Mouse (Mus musculus): ENCODE results near the gene Gna12. TPM values are rescaled to one million over a fixed set of nuclear protein-coding genes. Genes with fewer than 3 reads are reported as not detected.

Gna12 gene
- polyA plus RNA-seq, 1 experiment from 2014 or later: 17.2 TPM

- no peak overlapping the region for H3K27ac ChIP-seq (ENCODE audit: low read depth, low read length)
Measured at GRCm38 (mm10) chr5:140789561-140789960, 40.7 kb downstream of the Gna12 start.

GRCm38 (mm10) chr5:140785240-140785872 lies 44.9 kb downstream of the Gna12 start:
- no peaks in the 10 kb centered on the region for H3K27me3 ChIP-seq (ENCODE audit: control insufficient read depth, insufficient read depth, low read length)
- H3K9ac ChIP-seq (ENCODE audit: low read depth, low read length): no peak overlapping the region
- DNase-seq (ENCODE audit: low spot score) (no peak), ATAC-seq (ENCODE audit: low FRiP score) (no peak)
- H3K9me3 ChIP-seq (ENCODE audit: control insufficient read depth, low read length): no peaks in the 10 kb centered on the region
- no peak overlapping the region for H3K4me3 ChIP-seq (ENCODE audit: low read depth, low read length)
- H3K36me3 ChIP-seq (ENCODE audit: control insufficient read depth, insufficient read depth, low read length): 0 out of 2 replicates have a peak, but pooled peaks cover 5% of the 10 kb centered on the region
- H3K4me2 ChIP-seq (replicated peaks; ENCODE audit: low read depth, low read length): no peak overlapping the region
- H3K4me1 ChIP-seq (replicated peaks; ENCODE audit: control insufficient read depth, insufficient read depth, low read length): no peaks in the 10 kb centered on the region
- WGBS: 90% methylated on average over 13 of the region's 13 CpGs
- H3K27ac ChIP-seq (ENCODE audit: low read depth, low read length): no peak overlapping the region

More at GRCm38 (mm10) chr5:140789561-140789960, 40.7 kb downstream of the Gna12 start:
- ATAC-seq (ENCODE audit: low FRiP score) (no peak), DNase-seq (ENCODE audit: low spot score) (no peak)
- no peaks in the 10 kb centered on the region for H3K36me3 ChIP-seq (ENCODE audit: control insufficient read depth, insufficient read depth, low read length)
- no peaks in the 10 kb centered on the region for H3K27me3 ChIP-seq (ENCODE audit: control insufficient read depth, insufficient read depth, low read length)
- H3K9ac ChIP-seq (ENCODE audit: low read depth, low read length): no peak overlapping the region
- no peaks in the 10 kb centered on the region for H3K9me3 ChIP-seq (ENCODE audit: control insufficient read depth, low read length)
- 0 out of 2 replicates have a peak, but pooled peaks cover 2% of the 10 kb centered on the region for H3K4me1 ChIP-seq (replicated peaks; ENCODE audit: control insufficient read depth, insufficient read depth, low read length)
- H3K4me3 ChIP-seq (ENCODE audit: low read depth, low read length): no peak overlapping the region
- no peak overlapping the region for H3K4me2 ChIP-seq (replicated peaks; ENCODE audit: low read depth, low read length)

- 0 out of 2 replicates have a peak, but pooled peaks cover 5% of the 10 kb centered on the region for H3K36me3 ChIP-seq (ENCODE audit: control insufficient read depth, insufficient read depth, low read length)
- ATAC-seq (ENCODE audit: low FRiP score) (no peak), DNase-seq (ENCODE audit: low spot score) (no peak)
- no peak overlapping the region for H3K4me2 ChIP-seq (replicated peaks; ENCODE audit: low read depth, low read length)
- no peak overlapping the region for H3K9ac ChIP-seq (ENCODE audit: low read depth, low read length)
- no peaks in the 10 kb centered on the region for H3K9me3 ChIP-seq (ENCODE audit: control insufficient read depth, low read length)
- no peak overlapping the region for H3K27ac ChIP-seq (ENCODE audit: low read depth, low read length)
- WGBS: 92% methylated on average over 6 of the region's 6 CpGs
- no peaks in the 10 kb centered on the region for H3K4me1 ChIP-seq (replicated peaks; ENCODE audit: control insufficient read depth, insufficient read depth, low read length)
- no peaks in the 10 kb centered on the region for H3K27me3 ChIP-seq (ENCODE audit: control insufficient read depth, insufficient read depth, low read length)
- no peak overlapping the region for H3K4me3 ChIP-seq (ENCODE audit: low read depth, low read length)
Measured at GRCm38 (mm10) chr5:140784288-140784687, 45.9 kb downstream of the Gna12 start.

GRCm38 (mm10) chr5:140783577-140783976 lies 46.7 kb downstream of the Gna12 start:
- 0 out of 2 replicates have a peak, but pooled peaks cover 5% of the 10 kb centered on the region for H3K36me3 ChIP-seq (ENCODE audit: control insufficient read depth, insufficient read depth, low read length)
- WGBS: 98% methylated on average over 4 of the region's 4 CpGs
- ATAC-seq (ENCODE audit: low FRiP score): no peak

GRCm38 (mm10) chr5:140781886-140782572 lies 48.2 kb downstream of the Gna12 start:
- WGBS: 89% methylated on average over 8 of the region's 8 CpGs
- no peaks in the 10 kb centered on the region for H3K27me3 ChIP-seq (ENCODE audit: control insufficient read depth, insufficient read depth, low read length)

More at GRCm38 (mm10) chr5:140783577-140783976, 46.7 kb downstream of the Gna12 start:
- H3K4me1 ChIP-seq (replicated peaks; ENCODE audit: control insufficient read depth, insufficient read depth, low read length): no peaks in the 10 kb centered on the region
- no peak overlapping the region for H3K27ac ChIP-seq (ENCODE audit: low read depth, low read length)
- H3K4me3 ChIP-seq (ENCODE audit: low read depth, low read length): no peak overlapping the region
- no peaks in the 10 kb centered on the region for H3K27me3 ChIP-seq (ENCODE audit: control insufficient read depth, insufficient read depth, low read length)
- H3K9ac ChIP-seq (ENCODE audit: low read depth, low read length): no peak overlapping the region
- H3K4me2 ChIP-seq (replicated peaks; ENCODE audit: low read depth, low read length): no peak overlapping the region
- no peak for DNase-seq (ENCODE audit: low spot score)
- no peaks in the 10 kb centered on the region for H3K9me3 ChIP-seq (ENCODE audit: control insufficient read depth, low read length)

GRCm38 (mm10) chr5:140781122-140781521 lies 49.1 kb downstream of the Gna12 start:
- 0 out of 2 replicates have a peak, but pooled peaks cover 5% of the 10 kb centered on the region for H3K36me3 ChIP-seq (ENCODE audit: control insufficient read depth, insufficient read depth, low read length)
- no peak overlapping the region for H3K4me2 ChIP-seq (replicated peaks; ENCODE audit: low read depth, low read length)
- H3K27me3 ChIP-seq (ENCODE audit: control insufficient read depth, insufficient read depth, low read length): no peaks in the 10 kb centered on the region
- ATAC-seq (ENCODE audit: low FRiP score) (no peak), DNase-seq (ENCODE audit: low spot score) (no peak)
- no peak overlapping the region for H3K4me3 ChIP-seq (ENCODE audit: low read depth, low read length)
- no peak overlapping the region for H3K27ac ChIP-seq (ENCODE audit: low read depth, low read length)
- H3K9ac ChIP-seq (ENCODE audit: low read depth, low read length): no peak overlapping the region
- no peaks in the 10 kb centered on the region for H3K4me1 ChIP-seq (replicated peaks; ENCODE audit: control insufficient read depth, insufficient read depth, low read length)
- H3K9me3 ChIP-seq (ENCODE audit: control insufficient read depth, low read length): no peaks in the 10 kb centered on the region
- WGBS: 92% methylated on average over 5 of the region's 5 CpGs

More at GRCm38 (mm10) chr5:140781886-140782572, 48.2 kb downstream of the Gna12 start:
- Histone ChIP-seq H3K9me3 (ENCODE audit: control insufficient read depth, low read length) (no peaks in the 10 kb centered on the region), H3K27ac (ENCODE audit: low read depth, low read length) (no peak overlapping the region), H3K4me3 (ENCODE audit: low read depth, low read length) (no peak overlapping the region), H3K4me1 (replicated peaks; ENCODE audit: control insufficient read depth, insufficient read depth, low read length) (no peaks in the 10 kb centered on the region), H3K4me2 (replicated peaks; ENCODE audit: low read depth, low read length) (no peak overlapping the region), H3K36me3 (ENCODE audit: control insufficient read depth, insufficient read depth, low read length) (0 out of 2 replicates have a peak, but pooled peaks cover 5% of the 10 kb centered on the region), H3K9ac (ENCODE audit: low read depth, low read length) (no peak overlapping the region)
- DNase-seq (ENCODE audit: low spot score) (no peak), ATAC-seq (ENCODE audit: low FRiP score) (no peak)

- no peaks in the 10 kb centered on the region for H3K9me3 ChIP-seq (ENCODE audit: control insufficient read depth, low read length)
- H3K36me3 ChIP-seq (ENCODE audit: control insufficient read depth, insufficient read depth, low read length): no peaks in the 10 kb centered on the region
- 85% methylated on average over 9 of the region's 9 CpGs for WGBS
- no peaks in the 10 kb centered on the region for H3K4me1 ChIP-seq (replicated peaks; ENCODE audit: control insufficient read depth, insufficient read depth, low read length)
- no peak overlapping the region for H3K4me3 ChIP-seq (ENCODE audit: low read depth, low read length)
- no peak overlapping the region for H3K9ac ChIP-seq (ENCODE audit: low read depth, low read length)
- no peak overlapping the region for H3K4me2 ChIP-seq (replicated peaks; ENCODE audit: low read depth, low read length)
- DNase-seq (ENCODE audit: low spot score) (no peak), ATAC-seq (ENCODE audit: low FRiP score) (no peak)
- H3K27ac ChIP-seq (ENCODE audit: low read depth, low read length): no peak overlapping the region
- H3K27me3 ChIP-seq (ENCODE audit: control insufficient read depth, insufficient read depth, low read length): no peaks in the 10 kb centered on the region
Measured at GRCm38 (mm10) chr5:140776968-140777367, 53.3 kb downstream of the Gna12 start.

- ATAC-seq (ENCODE audit: low FRiP score): no peak
- no peak overlapping the region for H3K9ac ChIP-seq (ENCODE audit: low read depth, low read length)
- 0 out of 2 replicates have a peak, but pooled peaks cover 2% of the 10 kb centered on the region for H3K4me1 ChIP-seq (replicated peaks; ENCODE audit: control insufficient read depth, insufficient read depth, low read length)
- H3K4me2 ChIP-seq (replicated peaks; ENCODE audit: low read depth, low read length): no peak overlapping the region
- no peaks in the 10 kb centered on the region for H3K36me3 ChIP-seq (ENCODE audit: control insufficient read depth, insufficient read depth, low read length)
- no peak for DNase-seq (ENCODE audit: low spot score)
- H3K9me3 ChIP-seq (ENCODE audit: control insufficient read depth, low read length): no peaks in the 10 kb centered on the region
- H3K27ac ChIP-seq (ENCODE audit: low read depth, low read length): no peak overlapping the region
- H3K27me3 ChIP-seq (ENCODE audit: control insufficient read depth, insufficient read depth, low read length): no peaks in the 10 kb centered on the region
- H3K4me3 ChIP-seq (ENCODE audit: low read depth, low read length): no peak overlapping the region
- WGBS: 91% methylated on average over 4 of the region's 4 CpGs
Measured at GRCm38 (mm10) chr5:140775111-140775510, 55.1 kb downstream of the Gna12 start.

GRCm38 (mm10) chr5:140772158-140772557 lies 58.1 kb downstream of the Gna12 start:
- whole genome bisulfite sequencing: 72% methylated on average over 7 of the region's 7 CpGs
- H3K9me3 ChIP-seq (ENCODE audit: control insufficient read depth, low read length): no peaks in the 10 kb centered on the region
- H3K27ac ChIP-seq (ENCODE audit: low read depth, low read length): no peak overlapping the region
- H3K4me1 ChIP-seq (replicated peaks; ENCODE audit: control insufficient read depth, insufficient read depth, low read length): peaks cover 19% of the 10 kb centered on the region
- H3K27me3 ChIP-seq (ENCODE audit: control insufficient read depth, insufficient read depth, low read length): no peaks in the 10 kb centered on the region
- DNase-seq (ENCODE audit: low spot score): no peak
- ATAC-seq (ENCODE audit: low FRiP score): no peak
- no peaks in the 10 kb centered on the region for H3K36me3 ChIP-seq (ENCODE audit: control insufficient read depth, insufficient read depth, low read length)
- no peak overlapping the region for H3K9ac ChIP-seq (ENCODE audit: low read depth, low read length)
- H3K4me3 ChIP-seq (ENCODE audit: low read depth, low read length): no peak overlapping the region
- H3K4me2 ChIP-seq (replicated peaks; ENCODE audit: low read depth, low read length): no peak overlapping the region

All from hindbrain, embryonic 11.5 days (tissue).